Mouse (Mus musculus) CH12.LX (cell line): Measurements from ENCODE around the gene Dscaml1. TPM values are rescaled to one million over a fixed set of nuclear protein-coding genes. Genes with fewer than 3 reads are reported as not detected.

Experiments used
- DNase-seq: peaks from one replicate; pipeline ENCODE4 v3.0.0-alpha.2; 2013; ENCODE audit errors: extremely low read depth
- H3K27ac ChIP-seq: 2 replicates; pipeline ENCODE4 v1.5.1; 2012; ENCODE audit warnings: low read depth, mild to moderate bottlenecking, control low read depth, moderate library complexity; ENCODE audit not compliant: insufficient read depth
- H3K27me3 ChIP-seq: replicated peaks from 2 replicates; pipeline ENCODE3; 2012; ENCODE audit warnings: inconsistent platforms
- H3K36me3 ChIP-seq, 2 experiments: replicated peaks in 1 of 2; 2 replicates each; pipeline versions ENCODE3 to v1.6.1; 2012; ENCODE audit warnings: inconsistent platforms in 1 of 2, low read length in 1 of 2, mild to moderate bottlenecking in 1 of 2, mixed read lengths in 1 of 2, moderate library complexity in 1 of 2; ENCODE audit not compliant: control insufficient read depth in 1 of 2, insufficient read depth in 1 of 2
- H3K4me1 ChIP-seq, 2 experiments: 2 replicates each; pipeline ENCODE4 v1.6.1; 2012; ENCODE audit warnings: inconsistent platforms in 1 of 2, moderate library complexity in 1 of 2; ENCODE audit not compliant: insufficient read depth in 2 of 2, control insufficient read depth in 1 of 2
- H3K4me2 ChIP-seq: 2 replicates; pipeline ENCODE4 v1.6.1; 2012; ENCODE audit warnings: low read depth, mild to moderate bottlenecking, control low read depth; ENCODE audit not compliant: poor library complexity, insufficient read depth, severe bottlenecking
- H3K4me3 ChIP-seq, 3 experiments: fragments of 150-350 bp in 1 of 3; sonication (generic) in 1 of 3; replicated peaks in 1 of 3; 2 replicates each; pipeline versions ENCODE3 to v1.5.1; 2011 to 2012; ENCODE audit warnings: low read depth in 2 of 3, low read length in 2 of 3, mild to moderate bottlenecking in 2 of 3, moderate library complexity in 2 of 3, control low read depth in 1 of 3, improper control_type of control experiment in 1 of 3, inconsistent platforms in 1 of 3, mixed read lengths in 1 of 3; ENCODE audit not compliant: poor library complexity in 1 of 3
- H3K79me2 ChIP-seq: replicated peaks from 2 replicates; pipeline ENCODE4 v1.6.1; 2012; ENCODE audit warnings: mild to moderate bottlenecking, moderate library complexity; ENCODE audit not compliant: control insufficient read depth, poor library complexity, insufficient read depth, severe bottlenecking; ENCODE audit errors: extremely low read depth
- H3K9ac ChIP-seq: 2 replicates; pipeline ENCODE4 v1.6.1; 2012; ENCODE audit warnings: low read depth, mild to moderate bottlenecking, control low read depth, moderate library complexity; ENCODE audit not compliant: insufficient read depth
- H3K9me3 ChIP-seq: replicated peaks from 2 replicates; pipeline ENCODE3; 2012; ENCODE audit warnings: low read length, inconsistent platforms, mixed read lengths
- CTCF ChIP-seq, 2 experiments: IDR thresholded peaks in 1 of 2; conservative IDR thresholded peaks in 1 of 2; 2 replicates each; pipeline ENCODE4 v1.5.1; 2011 to 2012; ENCODE audit warnings: low read depth in 2 of 2, low read length in 2 of 2, improper control_type of control experiment in 1 of 2, inconsistent platforms in 1 of 2, mild to moderate bottlenecking in 1 of 2, moderate library complexity in 1 of 2
- EP300 ChIP-seq: IDR thresholded peaks from 2 replicates; pipeline ENCODE4 v1.6.1; 2011; ENCODE audit warnings: low read length, improper control_type of control experiment
- GABPA ChIP-seq: IDR thresholded peaks from 2 replicates; pipeline ENCODE4 v1.6.1; 2012; ENCODE audit warnings: low read depth, low read length, improper control_type of control experiment, inconsistent platforms; ENCODE audit not compliant: insufficient replicate concordance
- IRF4 ChIP-seq: IDR thresholded peaks from 2 replicates; pipeline ENCODE4 v1.6.1; 2014; ENCODE audit warnings: low read depth, mild to moderate bottlenecking, inconsistent platforms, low read length, improper control_type of control experiment
- JUN ChIP-seq: IDR thresholded peaks from 2 replicates; pipeline ENCODE4 v1.6.1; 2011; ENCODE audit warnings: low read depth, mild to moderate bottlenecking, low read length, improper control_type of control experiment, moderate library complexity; ENCODE audit not compliant: insufficient read depth
- MAX ChIP-seq: IDR thresholded peaks from 2 replicates; pipeline ENCODE4 v1.6.1; 2011; ENCODE audit warnings: low read length, improper control_type of control experiment
- MAZ ChIP-seq: IDR thresholded peaks from 2 replicates; pipeline ENCODE4 v1.6.1; 2012; ENCODE audit warnings: low read depth, mild to moderate bottlenecking, inconsistent platforms, low read length, improper control_type of control experiment, moderate library complexity
- MEF2A ChIP-seq: IDR thresholded peaks from 2 replicates; pipeline ENCODE4 v1.6.1; 2014; ENCODE audit warnings: low read depth, mild to moderate bottlenecking, inconsistent platforms, low read length, improper control_type of control experiment, borderline replicate concordance
- MYC ChIP-seq: IDR thresholded peaks from 2 replicates; pipeline ENCODE4 v1.6.1; 2011; ENCODE audit warnings: low read depth, mild to moderate bottlenecking, improper control_type of control experiment, low read length
- NELFE ChIP-seq: IDR thresholded peaks from 2 replicates; pipeline ENCODE4 v1.6.1; 2011; ENCODE audit warnings: low read depth, low read length, improper control_type of control experiment
- NRF1 ChIP-seq: IDR thresholded peaks from 2 replicates; pipeline ENCODE4 v1.6.1; 2014; ENCODE audit warnings: low read depth, mild to moderate bottlenecking, inconsistent platforms, low read length, improper control_type of control experiment, moderate library complexity
- RCOR1 ChIP-seq: conservative IDR thresholded peaks from 2 replicates; pipeline ENCODE4 v1.6.1; 2012; ENCODE audit warnings: low read depth, mild to moderate bottlenecking, inconsistent platforms, low read length, improper control_type of control experiment
- SIN3A ChIP-seq: IDR thresholded peaks from 2 replicates; pipeline ENCODE4 v1.6.1; 2012; ENCODE audit warnings: low read length, improper control_type of control experiment, inconsistent platforms
- SMC3 ChIP-seq: IDR thresholded peaks from 2 replicates; pipeline ENCODE4 v1.6.1; 2011; ENCODE audit warnings: low read depth, low read length, improper control_type of control experiment
- TCF12 ChIP-seq: IDR thresholded peaks from 2 replicates; pipeline ENCODE4 v1.6.1; 2014; ENCODE audit warnings: low read depth, mild to moderate bottlenecking, inconsistent platforms, low read length, improper control_type of control experiment
- UBTF ChIP-seq: IDR thresholded peaks from 2 replicates; pipeline ENCODE4 v1.6.1; 2012; ENCODE audit warnings: low read depth, mild to moderate bottlenecking, inconsistent platforms, low read length, improper control_type of control experiment, moderate library complexity
- ZC3H11A ChIP-seq: IDR thresholded peaks from 2 replicates; pipeline ENCODE4 v1.6.1; 2012; ENCODE audit warnings: low read depth, mild to moderate bottlenecking, inconsistent platforms, low read length, improper control_type of control experiment
- ZNF384 ChIP-seq: IDR thresholded peaks from 2 replicates; pipeline ENCODE4 v1.6.1; 2012; ENCODE audit warnings: low read depth, low read length, improper control_type of control experiment, inconsistent platforms
- dilution Hi-C: fragments of 300-500 bp; cut with MboI; formaldehyde crosslinking; loops from 2 replicates; pipeline ENCODE4 v1.14.3; 2020; ENCODE audit warnings: low sequenced_read_pairs; ENCODE audit not compliant: extremely low pct_unique_long_range_greater_than_20kb, extremely low pct_ligation_motif_present
- in situ Hi-C: fragments of 300-500 bp; cut with MboI; formaldehyde crosslinking; loops from 3 replicates; pipeline ENCODE4 v1.14.3; 2019; ENCODE audit warnings: low sequenced_read_pairs, low pct_ligation_motif_present, low pct_unique_long_range_greater_than_20kb, mixed read lengths
- polyA plus RNA-seq: library from polyadenylated mRNA; unstranded; fragments of >175 nt; gene quantifications from 2 replicates; pipeline ENCODE4 v1.2.1, GENCODE M21; 2012; ENCODE audit warnings: low read depth; ENCODE audit not compliant: insufficient read length
- total RNA-seq, 2 experiments: library from RNA; depleted of rRNA; stranded (reverse); fragments of 300-350 nt in 1 of 2; fragments of >200 nt in 1 of 2; gene quantifications; 2 replicates each; pipeline ENCODE4 v1.2.3; 2012 to 2014

Dscaml1 gene
- total and polyA plus RNA-seq, 3 experiments, result not detected

DNA sequence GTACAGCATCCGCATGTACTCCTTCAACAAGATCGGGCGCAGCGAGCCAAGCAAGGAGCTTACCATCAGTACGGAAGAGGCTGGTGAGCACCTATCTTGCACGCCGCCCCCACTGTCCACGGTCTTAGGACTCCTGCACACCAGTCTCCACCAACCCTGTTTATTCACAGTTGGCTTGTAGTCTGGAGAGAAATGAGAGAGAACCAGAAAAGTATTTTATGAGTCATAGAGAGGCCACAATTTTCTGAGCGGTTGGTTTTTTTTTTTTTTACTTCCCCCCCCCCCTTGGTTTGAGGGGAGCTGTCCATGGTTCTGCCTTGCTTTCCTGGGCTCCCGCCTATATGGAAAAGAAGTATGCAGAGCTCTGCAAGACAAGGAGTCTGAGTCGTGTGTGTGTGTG is 283.9 kb downstream of the Dscaml1 start:
- Histone ChIP-seq H3K79me2 (no peaks in the 10 kb centered on the region), H3K4me3 (no peak overlapping the region), H3K36me3 (no peaks in the 10 kb centered on the region), H3K4me1 (0 out of 4 replicates have a peak, but pooled peaks cover 0 to 4% of the 10 kb centered on the region in 2 experiments), H3K4me2 (no peak overlapping the region), H3K9ac (no peak overlapping the region), H3K27me3 (peaks cover 73% of the 10 kb centered on the region), H3K9me3 (no peaks in the 10 kb centered on the region), H3K27ac (no peak overlapping the region)
- TF ChIP-seq GABPA, result no peak
- no peak for TF ChIP-seq TCF12
- no peak for TF ChIP-seq MEF2A
- no peak for TF ChIP-seq ZC3H11A
- TF ChIP-seq JUN, result peak; percentile 12; the same call in 1 of the 2 replicates
- TF ChIP-seq MYC, result no peak
- TF ChIP-seq NELFE, result no peak
- 0 out of 2 replicates have a peak, but pooled peaks have one; percentile 46 for TF ChIP-seq RCOR1
- no peak for TF ChIP-seq MAX
- no peak for TF ChIP-seq CTCF (conservative IDR thresholded peaks at IDR 0.05 in 1 of 2, IDR thresholded peaks at IDR 0.05 in 1 of 2; ENCODE audit: low read depth in 2 of 2, low read length in 2 of 2)
- TF ChIP-seq NRF1, result no peak
- peak; percentile 92 for TF ChIP-seq MAZ
- peak; percentile 66 for TF ChIP-seq IRF4
- TF ChIP-seq UBTF, result no peak
- TF ChIP-seq ZNF384, result peak; percentile 97
- TF ChIP-seq EP300, result peak; percentile 54
- TF ChIP-seq SIN3A, result peak; percentile 57; the same call in 1 of the 2 replicates
- in situ Hi-C loops, result no loop called here
- DNase-seq, result peak; percentile 33
- dilution Hi-C loops, result no loop called here

DNA sequence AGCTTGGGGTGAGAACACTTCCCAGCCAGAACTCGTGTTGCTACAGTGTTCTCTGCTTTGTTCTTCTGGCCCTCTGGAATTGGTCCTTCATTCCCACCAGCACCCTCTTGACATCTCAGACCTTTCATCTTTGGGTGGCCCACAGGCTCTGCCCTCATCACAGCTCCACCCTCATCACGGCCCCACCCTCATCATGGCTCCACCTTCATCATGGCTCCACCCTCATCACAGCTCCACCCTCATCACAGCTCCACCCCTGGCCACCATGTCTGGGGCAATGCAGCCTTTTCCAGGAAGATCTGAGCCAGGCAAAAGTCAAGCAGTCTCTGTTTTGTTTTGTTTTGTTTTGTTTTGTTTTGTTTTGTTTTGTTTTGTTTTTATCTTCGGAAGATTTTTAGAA is 289.0 kb downstream of the Dscaml1 start:
- TF ChIP-seq CTCF (conservative IDR thresholded peaks at IDR 0.05 in 1 of 2, IDR thresholded peaks at IDR 0.05 in 1 of 2; ENCODE audit: low read depth in 2 of 2, low read length in 2 of 2), result no peak
- no peak for TF ChIP-seq SMC3
- H3K36me3 ChIP-seq, result no peaks in the 10 kb centered on the region
- H3K4me3 ChIP-seq, result no peak overlapping the region
- no peak overlapping the region for H3K27ac ChIP-seq
- dilution Hi-C loops, result no loop called here
- in situ Hi-C loops, result no loop called here
- peak; percentile 11 for DNase-seq
- H3K27me3 ChIP-seq, result peaks cover 71% of the 10 kb centered on the region
- H3K4me2 ChIP-seq, result no peak overlapping the region
- H3K9ac ChIP-seq, result no peak overlapping the region
- no peaks in the 10 kb centered on the region for H3K79me2 ChIP-seq
- H3K9me3 ChIP-seq, result no peaks in the 10 kb centered on the region
- 0 out of 4 replicates have a peak, but pooled peaks cover 0 to 4% of the 10 kb centered on the region in 2 experiments for H3K4me1 ChIP-seq
